Mouse (Mus musculus) kidney, embryonic 14.5 days (tissue): ENCODE data around the gene Parp16. TPM values are rescaled to one million over a fixed set of nuclear protein-coding genes. Genes with fewer than 3 reads are reported as not detected.

Experiments used
- ATAC-seq: fragments of 200-750 bp; cut with Nextera tagmentation; 2 replicates; pipeline ENCODE4 v1.8.0; 2017; ENCODE audit warnings: moderate number of reproducible peaks, mild to moderate bottlenecking, moderate TSS enrichment, moderate library complexity; ENCODE audit not compliant: low FRiP score, low TSS enrichment
- H3K27ac ChIP-seq: fragments of 300-500 bp; sonication (generic); 2 replicates; pipeline ENCODE4 v1.5.1; 2014; ENCODE audit warnings: low read depth, mild to moderate bottlenecking, low read length, moderate library complexity, mixed read lengths
- H3K27me3 ChIP-seq: fragments of 300-500 bp; sonication (generic); 2 replicates; pipeline ENCODE4 v1.6.1; 2014; ENCODE audit warnings: mild to moderate bottlenecking, low read length; ENCODE audit not compliant: control insufficient read depth, insufficient read depth
- H3K36me3 ChIP-seq: fragments of 300-500 bp; sonication (generic); 2 replicates; pipeline ENCODE4 v1.6.1; 2014; ENCODE audit warnings: low read length, mixed read lengths; ENCODE audit not compliant: control insufficient read depth, insufficient read depth
- H3K4me1 ChIP-seq: fragments of 300-500 bp; sonication (generic); 2 replicates; pipeline ENCODE4 v1.6.1; 2014; ENCODE audit warnings: low read length, mixed read lengths; ENCODE audit not compliant: control insufficient read depth, insufficient read depth
- H3K4me2 ChIP-seq: fragments of 300-500 bp; sonication (generic); replicated peaks from 2 replicates; pipeline ENCODE4 v1.6.1; 2014; ENCODE audit warnings: low read depth, mild to moderate bottlenecking, low read length
- H3K4me3 ChIP-seq: fragments of 300-500 bp; sonication (generic); 2 replicates; pipeline ENCODE4 v1.5.1; 2014; ENCODE audit warnings: mild to moderate bottlenecking, low read length
- H3K9ac ChIP-seq: fragments of 300-500 bp; sonication (generic); 2 replicates; pipeline ENCODE4 v1.6.1; 2014; ENCODE audit warnings: low read depth, mild to moderate bottlenecking, low read length, moderate library complexity
- H3K9me3 ChIP-seq: fragments of 300-500 bp; sonication (generic); 2 replicates; pipeline ENCODE4 v1.6.1; 2016; ENCODE audit warnings: low read length; ENCODE audit not compliant: control insufficient read depth
- WGBS: fragments of 180-500 bp; shearing (Covaris S2); extraction: QIAGEN DNeasy Blood & Tissue Kit; methylation state at CpG from one replicate; pipeline ENCODE4 v1.1.7; 2014; 5-methylcytosine and 5-hydroxymethylcytosine counted together
- polyA plus RNA-seq: library from polyadenylated mRNA; unstranded; fragments of >200 nt; fragmentation: Nextera tagmentation; extraction: Ambion mirVana; gene quantifications from 2 replicates; pipeline ENCODE4 v1.2.1, GENCODE M21; 2014

The Parp16 gene
- polyA plus RNA-seq, 1 experiment from 2014 or later: 7.9 TPM

- no peak for ATAC-seq
- H3K9me3 ChIP-seq: no peaks in the 10 kb centered on the region
- H3K9ac ChIP-seq: no peak overlapping the region
- H3K36me3 ChIP-seq: peaks cover 3% of the 10 kb centered on the region; the same call in 1 of the 2 replicates
- H3K4me1 ChIP-seq: no peaks in the 10 kb centered on the region
- no peak overlapping the region for H3K4me3 ChIP-seq
- no peaks in the 10 kb centered on the region for H3K27me3 ChIP-seq
- no peak overlapping the region for H3K27ac ChIP-seq
- H3K4me2 ChIP-seq: no peak overlapping the region
- WGBS: 73% methylated on average over 8 of the region's 8 CpGs
Measured at GRCm38 (mm10) chr9:65231284-65231683, 36.1 kb downstream of the Parp16 start.

GRCm38 (mm10) chr9:65233243-65233985 lies 38.3 kb downstream of the Parp16 start:
- no peak overlapping the region for H3K9ac ChIP-seq
- no peak overlapping the region for H3K27ac ChIP-seq
- H3K4me1 ChIP-seq: no peaks in the 10 kb centered on the region
- ATAC-seq: no peak
- H3K4me3 ChIP-seq: no peak overlapping the region
- H3K27me3 ChIP-seq: no peaks in the 10 kb centered on the region
- no peak overlapping the region for H3K4me2 ChIP-seq
- H3K36me3 ChIP-seq: no peaks in the 10 kb centered on the region; the same call in 1 of the 2 replicates
- H3K9me3 ChIP-seq: no peaks in the 10 kb centered on the region
- 75% methylated on average over 9 of the region's 9 CpGs for WGBS

- Histone ChIP-seq H3K27me3 (no peaks in the 10 kb centered on the region), H3K9me3 (no peaks in the 10 kb centered on the region), H3K36me3 (no peaks in the 10 kb centered on the region; the same call in 1 of the 2 replicates), H3K4me2 (no peak overlapping the region), H3K4me1 (no peaks in the 10 kb centered on the region), H3K27ac (no peak overlapping the region), H3K9ac (no peak overlapping the region), H3K4me3 (no peak overlapping the region)
- 81% methylated on average over 3 of the region's 3 CpGs for WGBS
- no peak for ATAC-seq
Measured at GRCm38 (mm10) chr9:65234734-65235133, 39.6 kb downstream of the Parp16 start.

DNA sequence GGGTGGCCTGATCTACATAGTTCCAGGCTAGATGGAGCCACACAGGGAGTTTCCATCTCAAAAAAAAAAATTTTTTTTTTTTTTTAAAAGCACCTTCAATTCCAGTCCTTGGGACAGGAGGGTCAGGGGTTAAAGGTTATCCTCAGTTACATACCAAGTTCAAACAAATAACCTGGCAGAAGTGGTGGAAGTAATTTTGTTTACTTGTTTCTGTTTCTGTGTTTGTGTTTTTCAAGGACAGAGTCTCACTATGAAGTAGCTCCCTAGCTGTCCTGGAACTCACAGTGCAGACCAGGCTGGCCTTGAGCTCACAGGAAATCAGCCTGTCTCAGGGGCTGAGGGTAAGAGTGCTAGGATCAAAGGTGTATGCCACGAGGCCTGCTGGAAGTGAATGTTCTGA lies 40.4 kb downstream of the Parp16 start:
- Histone ChIP-seq H3K27ac (no peak overlapping the region), H3K4me1 (no peaks in the 10 kb centered on the region), H3K9me3 (no peaks in the 10 kb centered on the region), H3K4me2 (no peak overlapping the region), H3K9ac (no peak overlapping the region), H3K36me3 (no peaks in the 10 kb centered on the region), H3K4me3 (no peak overlapping the region), H3K27me3 (no peaks in the 10 kb centered on the region)
- ATAC-seq: no peak
- WGBS: 39% methylated on average over 1 of the region's 1 CpGs

GRCm38 (mm10) chr9:65237616-65238015 lies 42.5 kb downstream of the Parp16 start:
- ATAC-seq: no peak
- no peak overlapping the region for H3K4me3 ChIP-seq
- no peaks in the 10 kb centered on the region for H3K4me1 ChIP-seq
- H3K36me3 ChIP-seq: no peaks in the 10 kb centered on the region
- no peak overlapping the region for H3K4me2 ChIP-seq
- H3K9ac ChIP-seq: no peak overlapping the region
- H3K9me3 ChIP-seq: no peaks in the 10 kb centered on the region
- H3K27ac ChIP-seq: no peak overlapping the region; the same call in 1 of the 2 replicates
- H3K27me3 ChIP-seq: no peaks in the 10 kb centered on the region
- WGBS: 66% methylated on average over 11 of the region's 11 CpGs

- WGBS: 35% methylated on average over 13 of the region's 13 CpGs
- no peaks in the 10 kb centered on the region for H3K36me3 ChIP-seq
- no peak overlapping the region for H3K4me2 ChIP-seq
- no peaks in the 10 kb centered on the region for H3K27me3 ChIP-seq
- no peak overlapping the region; the same call in 1 of the 2 replicates for H3K27ac ChIP-seq
- no peak overlapping the region for H3K9ac ChIP-seq
- no peaks in the 10 kb centered on the region for H3K9me3 ChIP-seq
- ATAC-seq: no peak
- peaks cover 5% of the 10 kb centered on the region for H3K4me1 ChIP-seq
- no peak overlapping the region for H3K4me3 ChIP-seq
Measured at GRCm38 (mm10) chr9:65238191-65238760, 43.1 kb downstream of the Parp16 start.

GRCm38 (mm10) chr9:65239176-65239575 lies 44.0 kb downstream of the Parp16 start:
- Histone ChIP-seq H3K4me3 (no peak overlapping the region), H3K27ac (no peak overlapping the region), H3K27me3 (no peaks in the 10 kb centered on the region), H3K9me3 (no peaks in the 10 kb centered on the region), H3K4me2 (no peak overlapping the region), H3K9ac (no peak overlapping the region), H3K4me1 (peaks cover 14% of the 10 kb centered on the region), H3K36me3 (no peaks in the 10 kb centered on the region)
- ATAC-seq: no peak
- 88% methylated on average over 4 of the region's 4 CpGs for WGBS

DNA sequence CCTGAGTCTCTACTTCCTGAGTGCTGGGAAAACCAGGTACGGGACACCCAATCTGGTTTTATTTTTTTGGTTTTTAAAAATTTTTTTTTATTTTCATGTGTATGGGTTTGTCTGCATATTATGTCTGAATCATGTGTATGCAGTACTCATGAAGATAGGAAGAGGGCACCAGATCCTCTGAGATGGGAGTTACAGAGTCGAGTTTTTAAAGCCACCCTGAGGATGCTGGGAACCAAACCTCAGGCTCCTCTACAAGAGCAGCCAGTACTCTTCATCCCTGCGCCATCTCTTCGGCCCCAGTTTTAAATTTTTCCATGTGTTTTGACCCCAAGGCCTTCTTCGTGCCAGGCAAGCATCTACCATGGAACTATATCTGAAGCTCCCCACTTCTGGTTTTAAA lies 44.6 kb downstream of the Parp16 start:
- 92% methylated on average over 5 of the region's 5 CpGs for WGBS
- Histone ChIP-seq H3K36me3 (no peaks in the 10 kb centered on the region), H3K9ac (no peak overlapping the region), H3K4me1 (peaks cover 18% of the 10 kb centered on the region), H3K27ac (no peak overlapping the region), H3K4me3 (no peak overlapping the region), H3K9me3 (no peaks in the 10 kb centered on the region), H3K27me3 (no peaks in the 10 kb centered on the region), H3K4me2 (no peak overlapping the region)
- ATAC-seq: no peak

GRCm38 (mm10) chr9:65240587-65240986 lies 45.4 kb downstream of the Parp16 start:
- no peak for ATAC-seq
- Histone ChIP-seq H3K36me3 (no peaks in the 10 kb centered on the region), H3K27ac (no peak overlapping the region), H3K4me2 (no peak overlapping the region), H3K27me3 (no peaks in the 10 kb centered on the region), H3K4me3 (no peak overlapping the region), H3K4me1 (peaks cover 18% of the 10 kb centered on the region), H3K9ac (no peak overlapping the region), H3K9me3 (no peaks in the 10 kb centered on the region)
- 84% methylated on average over 3 of the region's 3 CpGs for WGBS
